Mouse (Mus musculus): Measurements from ENCODE around the gene Cry2. TPM values are rescaled to one million over a fixed set of nuclear protein-coding genes. Genes with fewer than 3 reads are reported as not detected.
A peak's percentile ranks its signal among the peaks of the same experiment; 100 is the strongest.

Cry2 gene
- total and polyA plus RNA-seq, 3 experiments = 12.7 to 29.3 (median 19.1) TPM

DNA sequence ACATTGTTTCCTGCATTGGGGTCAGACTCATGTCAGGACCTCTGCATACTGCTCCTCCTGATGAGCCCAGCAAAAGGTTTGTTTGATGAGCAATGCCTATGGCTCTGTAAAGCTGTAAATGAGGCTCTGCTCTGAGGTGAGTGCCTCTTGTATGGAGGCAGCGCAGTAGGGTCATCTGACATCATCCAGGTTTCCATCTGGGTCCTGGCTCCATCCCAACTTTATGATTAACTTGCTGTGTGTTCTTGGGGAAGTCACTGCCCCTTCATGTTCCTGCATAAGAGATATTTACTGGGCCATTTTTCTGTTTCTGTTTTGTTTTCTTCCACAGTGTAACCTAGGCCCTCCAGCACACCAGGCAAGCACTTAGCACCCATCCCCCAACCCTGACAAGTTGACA is 36.4 kb downstream of the Cry2 start:
- intact Hi-C loops (cut with DNase I) = no loop called here
- 0 out of 2 replicates have a peak, but pooled peaks cover 1% of the 10 kb centered on the region for H3K27me3 ChIP-seq (ENCODE audit: control insufficient read depth, insufficient read depth, low read length)
- TF ChIP-seq POLR2A (IDR thresholded peaks at IDR 0.05; ENCODE audit: insufficient read depth, low read depth, low read length) = no peak
- TF ChIP-seq EP300 (IDR thresholded peaks at IDR 0.05; ENCODE audit: insufficient read depth, low read depth, low read length) = no peak
- no peak for TF ChIP-seq CTCF (IDR thresholded peaks at IDR 0.05)

GRCm38 (mm10) chr2:92395535-92395934 is 38.3 kb downstream of the Cry2 start:
- intact Hi-C loops (cut with DNase I) = no loop called here
- Histone ChIP-seq H3K27me3 (ENCODE audit: control insufficient read depth, insufficient read depth, low read length) (no peaks in the 10 kb centered on the region), H3K4me1 (ENCODE audit: control insufficient read depth, insufficient read depth, low read length) (no peaks in the 10 kb centered on the region), H3K36me3 (ENCODE audit: control insufficient read depth, insufficient read depth, low read length) (no peaks in the 10 kb centered on the region), H3K27ac (no peak overlapping the region), H3K4me3 (no peak overlapping the region), H3K79me2 (replicated peaks; ENCODE audit: control insufficient read depth, insufficient read depth, low read length) (no peaks in the 10 kb centered on the region), H3K9ac (ENCODE audit: low read depth, low read length) (no peak overlapping the region)
- DNase-seq = no peak
- whole genome bisulfite sequencing = 85% methylated on average over 3 of the region's 3 CpGs
- no peak for TF ChIP-seq POLR2A (IDR thresholded peaks at IDR 0.05; ENCODE audit: insufficient read depth, low read depth, low read length)
- TF ChIP-seq EP300 (IDR thresholded peaks at IDR 0.05; ENCODE audit: insufficient read depth, low read depth, low read length) = no peak
- no peak for TF ChIP-seq CTCF (IDR thresholded peaks at IDR 0.05)

More for the DNA sequence above, 36.4 kb downstream of the Cry2 start:
- no peak for DNase-seq
- Histone ChIP-seq H3K4me1 (ENCODE audit: control insufficient read depth, insufficient read depth, low read length) (peaks cover 2% of the 10 kb centered on the region; the same call in 1 of the 2 replicates), H3K9ac (ENCODE audit: low read depth, low read length) (no peak overlapping the region), H3K36me3 (ENCODE audit: control insufficient read depth, insufficient read depth, low read length) (no peaks in the 10 kb centered on the region), H3K27ac (no peak overlapping the region), H3K79me2 (replicated peaks; ENCODE audit: control insufficient read depth, insufficient read depth, low read length) (no peaks in the 10 kb centered on the region), H3K4me3 (no peak overlapping the region)
- WGBS = 60% methylated on average over 1 of the region's 1 CpGs

DNA sequence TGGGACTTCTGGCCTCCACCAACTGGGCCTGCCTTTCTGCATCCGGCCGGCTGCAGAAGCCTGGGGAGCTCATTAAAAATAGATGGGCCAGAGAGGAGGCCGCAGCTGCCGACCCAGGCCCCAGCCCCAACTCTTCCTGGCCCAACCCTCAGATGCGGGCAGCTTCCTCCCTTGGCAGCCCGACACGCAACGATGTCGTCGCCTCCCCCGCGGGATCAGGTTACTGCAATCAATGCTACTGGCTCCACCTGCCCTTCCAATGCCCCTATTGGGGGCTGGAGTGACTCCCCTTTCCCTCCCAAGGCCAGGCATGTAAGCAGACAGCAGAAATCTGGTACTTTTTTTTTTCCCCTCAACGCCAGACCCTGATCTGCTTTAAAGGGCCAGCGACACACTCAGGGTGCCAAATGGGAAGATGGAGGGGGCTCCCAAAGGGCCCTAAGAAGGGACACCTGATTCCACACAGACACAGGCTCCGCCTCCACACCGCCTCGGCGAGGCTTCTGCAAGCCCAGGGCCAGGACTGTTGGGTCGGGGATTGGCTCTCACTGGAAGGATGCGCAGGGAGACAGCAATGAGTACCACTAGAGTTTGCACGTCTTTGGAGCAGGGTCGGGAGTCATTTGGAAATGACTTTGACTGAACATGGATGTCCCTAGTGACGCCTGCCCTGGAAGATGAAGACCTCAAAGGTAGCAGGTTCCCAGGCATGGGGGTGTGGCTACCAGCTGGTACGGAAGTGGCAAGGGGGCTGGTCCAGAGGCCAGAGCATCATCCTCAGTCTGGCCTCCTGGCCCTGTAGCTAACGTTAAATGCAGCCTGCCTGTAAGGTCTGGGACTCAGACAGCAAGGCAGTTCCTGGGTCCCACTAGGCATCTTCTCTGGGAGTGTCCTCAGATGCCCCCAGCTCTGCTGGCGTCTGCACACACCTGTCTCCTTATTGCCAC is 41.3 kb downstream of the Cry2 start:
- no peaks in the 10 kb centered on the region for H3K79me2 ChIP-seq (replicated peaks; ENCODE audit: control insufficient read depth, insufficient read depth, low read length)
- H3K36me3 ChIP-seq (ENCODE audit: control insufficient read depth, insufficient read depth, low read length) = no peaks in the 10 kb centered on the region
- H3K27ac ChIP-seq = peak overlapping the region; percentile 23; the same call in 1 of the 2 replicates
- no peaks in the 10 kb centered on the region for H3K27me3 ChIP-seq (ENCODE audit: control insufficient read depth, insufficient read depth, low read length)
- H3K4me3 ChIP-seq = peak overlapping the region; percentile 16
- 10% methylated on average over 26 of the region's 26 CpGs for whole genome bisulfite sequencing
- intact Hi-C loops (cut with DNase I) = loop anchor here (2.0 kb wide), 1 partner anchor 28 kb away; no protein-coding TSS in a partner anchor
- peak overlapping the region; percentile 39; the same call in 1 of the 2 replicates for H3K9ac ChIP-seq (ENCODE audit: low read depth, low read length)
- TF ChIP-seq EP300 (IDR thresholded peaks at IDR 0.05; ENCODE audit: insufficient read depth, low read depth, low read length) (no peak), POLR2A (IDR thresholded peaks at IDR 0.05; ENCODE audit: insufficient read depth, low read depth, low read length) (no peak)
- no peak for DNase-seq
- peaks cover 2% of the 10 kb centered on the region; the same call in 1 of the 2 replicates for H3K4me1 ChIP-seq (ENCODE audit: control insufficient read depth, insufficient read depth, low read length)

GRCm38 (mm10) chr2:92391703-92392317 is 42.0 kb downstream of the Cry2 start:
- no peaks in the 10 kb centered on the region for H3K36me3 ChIP-seq (ENCODE audit: control insufficient read depth, insufficient read depth, low read length)
- peak overlapping the region; percentile 16; the same call in 1 of the 2 replicates for H3K4me3 ChIP-seq
- TF ChIP-seq EP300 (IDR thresholded peaks at IDR 0.05; ENCODE audit: insufficient read depth, low read depth, low read length) (no peak), CTCF (IDR thresholded peaks at IDR 0.05) (no peak), POLR2A (IDR thresholded peaks at IDR 0.05; ENCODE audit: insufficient read depth, low read depth, low read length) (no peak)
- WGBS = 37% methylated on average over 11 of the region's 11 CpGs
- intact Hi-C loops (cut with DNase I) = loop anchor here (2.0 kb wide), 1 partner anchor 29 kb away; no protein-coding TSS in a partner anchor
- no peak for DNase-seq
- no peaks in the 10 kb centered on the region for H3K27me3 ChIP-seq (ENCODE audit: control insufficient read depth, insufficient read depth, low read length)
- H3K4me1 ChIP-seq (ENCODE audit: control insufficient read depth, insufficient read depth, low read length) = peaks cover 2% of the 10 kb centered on the region; the same call in 1 of the 2 replicates
- H3K9ac ChIP-seq (ENCODE audit: low read depth, low read length) = peak overlapping the region; percentile 39
- H3K79me2 ChIP-seq (replicated peaks; ENCODE audit: control insufficient read depth, insufficient read depth, low read length) = no peaks in the 10 kb centered on the region
- H3K27ac ChIP-seq = peak overlapping the region; percentile 23; the same call in 1 of the 2 replicates

- TF ChIP-seq CTCF (IDR thresholded peaks at IDR 0.05) (no peak), POLR2A (IDR thresholded peaks at IDR 0.05; ENCODE audit: insufficient read depth, low read depth, low read length) (no peak), EP300 (IDR thresholded peaks at IDR 0.05; ENCODE audit: insufficient read depth, low read depth, low read length) (no peak)
- Histone ChIP-seq H3K4me3 (no peak overlapping the region), H3K27ac (no peak overlapping the region), H3K9ac (ENCODE audit: low read depth, low read length) (no peak overlapping the region), H3K36me3 (ENCODE audit: control insufficient read depth, insufficient read depth, low read length) (no peaks in the 10 kb centered on the region), H3K27me3 (ENCODE audit: control insufficient read depth, insufficient read depth, low read length) (no peaks in the 10 kb centered on the region), H3K79me2 (replicated peaks; ENCODE audit: control insufficient read depth, insufficient read depth, low read length) (no peaks in the 10 kb centered on the region), H3K4me1 (ENCODE audit: control insufficient read depth, insufficient read depth, low read length) (peaks cover 2% of the 10 kb centered on the region; the same call in 1 of the 2 replicates)
- WGBS = 83% methylated on average over 8 of the region's 8 CpGs
- DNase-seq = no peak
- intact Hi-C loops (cut with DNase I) = no loop called here
These were observed 42.7 kb downstream of the Cry2 start for GRCm38 (mm10) chr2:92391116-92391515.
